Mouse (Mus musculus) thymus, adult 18-20 months (tissue): ENCODE data around the gene Aldh3b3.
"Not testable (repeated sequence)": the region's sequence is repeated elsewhere in the genome, so short reads cannot be mapped to it uniquely, and the experiment has no call there.

ENCODE experiments used
- DNase-seq, 2 experiments: peaks; one replicate each; pipeline ENCODE4 v3.0.0; 2022; ENCODE audit warnings: mixed read lengths in 2 of 2

The Aldh3b3 gene

DNA sequence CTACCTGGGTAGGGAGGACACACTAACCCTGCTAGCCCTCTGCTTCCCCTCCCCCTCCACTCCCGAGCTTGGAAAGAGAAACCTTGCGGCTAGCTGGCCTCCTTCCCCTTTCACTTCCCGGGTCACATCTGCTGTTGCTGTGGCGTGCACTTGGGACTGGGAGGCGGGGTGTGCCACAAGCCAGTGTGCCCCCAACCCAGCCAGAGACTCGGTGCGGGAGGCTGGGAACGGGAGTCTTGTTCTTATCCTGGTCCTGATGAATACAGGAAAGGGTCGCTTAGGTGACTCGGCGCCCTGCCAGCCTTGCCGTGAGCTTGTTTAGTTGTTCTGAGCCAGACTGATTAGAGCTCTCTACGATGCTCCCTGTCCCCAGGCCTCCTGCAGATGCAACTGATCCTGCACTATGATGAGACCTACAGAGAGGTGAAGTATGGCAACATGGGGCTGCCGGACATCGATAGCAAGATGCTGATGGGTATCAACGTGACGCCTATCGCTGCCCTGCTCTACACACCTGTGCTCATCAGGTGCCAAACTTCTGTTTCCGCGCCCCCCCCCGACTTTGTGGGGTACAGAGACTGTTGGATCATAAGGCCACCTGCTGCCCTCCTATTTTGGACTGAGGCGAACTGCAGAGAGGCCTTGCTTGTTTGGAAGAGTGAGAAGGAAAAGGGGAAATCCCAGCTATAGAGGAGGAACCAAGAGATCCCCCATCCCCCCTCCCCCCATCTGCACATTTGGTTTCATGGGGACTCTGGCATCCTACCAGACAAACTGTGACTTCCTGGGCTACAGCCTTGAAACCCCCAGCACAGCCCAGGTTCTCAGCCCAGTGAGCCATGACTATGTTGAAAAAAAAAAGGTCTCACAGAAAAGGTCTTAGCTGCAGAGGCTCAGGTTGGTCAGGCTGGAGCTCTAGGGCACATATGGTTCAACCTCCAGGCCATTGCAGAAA lies 22.3 kb upstream of the Aldh3b3 start:
- DNase-seq, result peak in 1 of 2 experiments; percentile 60

- DNase-seq, result no peak
Observed at GRCm38 (mm10) chr19:3942315-3942714, 16.1 kb upstream of the Aldh3b3 start.

GRCm38 (mm10) chr19:3942986-3943735 lies 15.3 kb upstream of the Aldh3b3 start:
- DNase-seq, result peak in 1 of 2 experiments; percentile 55

DNA sequence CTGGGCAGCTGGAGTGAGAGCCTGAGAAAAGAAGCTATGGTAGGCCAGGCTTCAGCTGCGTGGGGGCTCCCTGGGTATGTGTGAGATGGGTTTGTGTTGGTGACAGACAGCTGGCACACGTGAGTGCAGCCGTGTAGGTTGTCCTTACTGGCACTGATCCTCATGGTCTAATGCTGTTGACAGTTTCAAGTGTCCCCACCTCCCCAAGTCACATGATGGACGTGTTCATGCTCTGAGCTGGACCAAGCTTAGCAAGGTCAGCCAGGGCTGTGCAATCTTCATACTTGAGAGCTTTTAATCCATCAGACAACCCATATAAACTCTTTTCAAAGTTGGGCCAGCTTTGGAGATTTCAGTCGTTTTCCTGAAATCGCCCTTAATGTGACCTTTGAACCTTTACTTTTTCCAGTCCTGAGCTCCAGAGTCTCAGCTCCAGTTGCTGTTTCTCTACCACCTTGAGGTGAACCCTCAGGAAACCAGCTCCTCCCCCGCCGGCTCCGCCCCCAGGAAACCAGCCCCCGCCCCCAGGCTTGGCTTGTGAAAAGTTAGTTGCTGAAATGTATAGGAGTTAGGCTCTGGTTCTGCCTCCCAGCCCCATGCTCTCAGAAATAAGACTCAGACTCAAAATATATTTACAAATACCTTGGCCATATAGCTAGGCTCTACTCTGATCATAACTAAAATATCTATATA lies 12.4 kb upstream of the Aldh3b3 start:
- DNase-seq, result peak; percentile 45

DNA sequence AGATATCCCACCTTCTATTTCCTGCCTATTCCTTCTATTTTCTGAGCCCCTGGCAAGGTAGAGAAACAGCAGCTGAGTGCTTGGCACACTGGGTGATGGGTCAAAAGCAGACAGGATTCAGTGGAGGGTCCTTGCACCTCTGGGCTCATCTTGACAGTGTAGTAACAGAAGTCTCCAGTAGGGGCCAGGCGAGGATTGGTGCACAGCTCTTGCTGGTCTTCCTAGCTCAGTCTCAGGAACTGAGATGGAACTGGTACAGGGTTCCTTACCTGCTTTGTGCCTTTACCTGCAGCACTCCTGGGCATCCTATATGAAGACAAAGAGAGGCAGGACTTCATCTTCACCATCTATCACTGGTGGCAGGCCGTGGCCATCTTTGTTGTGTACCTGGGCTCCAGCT lies 11.7 kb upstream of the Aldh3b3 start:
- peak in 1 of 2 experiments; percentile 36 for DNase-seq

- no peak for DNase-seq
Observed at GRCm38 (mm10) chr19:3947813-3948212, 10.6 kb upstream of the Aldh3b3 start.

GRCm38 (mm10) chr19:3948546-3948945 lies 9.9 kb upstream of the Aldh3b3 start:
- no peak for DNase-seq

GRCm38 (mm10) chr19:3950331-3950730 lies 8.1 kb upstream of the Aldh3b3 start:
- no peak for DNase-seq

GRCm38 (mm10) chr19:3951461-3951860 lies 7.0 kb upstream of the Aldh3b3 start:
- DNase-seq, result no peak

DNA sequence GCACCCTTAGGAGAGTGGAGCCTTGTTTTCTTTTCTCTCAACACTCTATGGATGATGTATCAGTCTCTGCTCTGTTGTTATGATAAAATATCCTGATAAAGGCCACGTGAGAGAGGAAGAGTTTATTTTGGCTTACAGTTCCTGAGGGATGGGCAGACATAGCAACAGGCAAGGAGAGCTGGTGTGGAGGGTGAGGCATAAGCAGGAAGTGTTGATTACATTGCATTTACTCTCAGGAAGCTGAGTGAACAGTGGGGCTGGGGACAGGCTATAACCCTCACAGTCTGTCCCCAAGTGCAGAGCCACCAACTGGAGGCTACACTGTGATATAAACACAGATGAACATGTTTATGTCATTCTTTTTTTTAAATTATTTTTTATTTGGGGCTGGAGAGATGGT lies 6.3 kb upstream of the Aldh3b3 start:
- DNase-seq, result no peak

DNA sequence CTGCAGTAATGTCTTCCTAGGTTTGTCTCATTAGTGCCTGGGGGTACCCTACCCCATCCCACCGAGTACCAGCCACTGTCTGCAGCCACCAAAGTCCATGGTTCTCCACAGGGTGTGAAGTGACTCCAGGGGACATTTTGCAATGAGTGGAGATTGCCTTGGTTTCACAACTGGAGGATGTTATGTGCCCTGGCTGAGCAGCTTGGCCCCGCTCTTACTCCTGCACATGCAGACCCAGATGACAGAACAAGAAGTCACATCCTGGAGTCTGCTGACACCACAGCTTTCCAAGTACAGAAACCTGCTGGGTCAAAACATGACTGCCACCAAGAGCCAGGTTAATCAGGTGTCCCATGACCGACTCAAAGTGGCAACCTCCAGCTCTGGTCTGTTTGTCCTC lies 3.4 kb upstream of the Aldh3b3 start:
- DNase-seq, result no peak

DNA sequence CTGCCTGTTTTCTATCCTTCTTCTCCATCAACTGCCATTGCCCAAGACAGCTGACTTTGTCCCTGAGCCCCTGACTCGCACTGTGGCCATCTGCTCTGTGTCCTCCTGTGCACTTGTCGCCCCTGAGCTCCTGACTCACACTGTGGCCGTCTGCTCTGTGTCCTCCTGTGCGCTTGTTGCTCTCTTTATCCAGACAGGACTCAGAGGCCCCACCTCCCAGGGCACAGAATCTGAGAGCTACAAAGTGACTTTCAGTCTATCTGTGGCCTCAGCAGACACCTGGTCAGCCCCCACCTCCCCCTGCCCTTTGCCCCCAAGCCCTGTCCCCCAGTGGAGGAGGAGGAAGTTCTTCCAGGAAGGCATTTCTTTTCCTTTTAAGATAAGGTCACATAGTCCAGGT lies 2.6 kb upstream of the Aldh3b3 start:
- no peak for DNase-seq

DNA sequence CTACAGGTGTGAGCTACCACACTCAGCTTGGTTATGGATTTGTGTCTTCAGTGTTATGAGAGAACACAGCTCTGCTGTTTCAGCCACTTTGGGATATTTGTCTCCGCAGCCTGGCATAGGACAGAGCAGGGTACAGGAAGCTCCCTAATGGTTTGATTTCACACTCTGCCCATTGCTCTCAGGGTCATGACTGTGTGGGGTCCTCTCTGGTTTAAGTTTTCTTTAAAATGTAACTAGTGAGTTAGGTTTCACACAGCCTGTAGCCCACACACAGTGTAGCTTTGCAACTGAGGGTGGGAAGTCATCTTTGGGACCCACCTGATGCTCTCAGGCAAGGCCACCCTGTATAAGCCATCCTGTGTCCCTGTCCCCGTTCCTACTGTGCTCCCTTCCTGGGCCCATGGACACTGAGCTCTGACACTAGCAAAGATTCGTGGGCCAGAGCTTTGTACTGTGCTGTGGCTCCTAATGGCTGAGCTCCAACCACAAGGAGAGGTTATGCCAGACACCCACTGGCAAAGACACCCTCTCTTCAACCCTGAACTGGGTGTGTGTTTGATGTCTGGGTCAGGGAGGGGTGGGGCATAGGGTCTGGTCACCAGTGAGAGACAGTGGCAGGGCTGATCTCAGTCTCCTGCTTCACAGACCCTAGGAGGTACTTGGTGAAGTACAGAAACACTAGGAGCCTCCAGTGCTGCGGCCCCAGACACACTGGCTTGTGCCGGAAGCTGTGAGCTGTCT lies 979 bp upstream of the Aldh3b3 start:
- DNase-seq, result not testable (repeated sequence)

DNA sequence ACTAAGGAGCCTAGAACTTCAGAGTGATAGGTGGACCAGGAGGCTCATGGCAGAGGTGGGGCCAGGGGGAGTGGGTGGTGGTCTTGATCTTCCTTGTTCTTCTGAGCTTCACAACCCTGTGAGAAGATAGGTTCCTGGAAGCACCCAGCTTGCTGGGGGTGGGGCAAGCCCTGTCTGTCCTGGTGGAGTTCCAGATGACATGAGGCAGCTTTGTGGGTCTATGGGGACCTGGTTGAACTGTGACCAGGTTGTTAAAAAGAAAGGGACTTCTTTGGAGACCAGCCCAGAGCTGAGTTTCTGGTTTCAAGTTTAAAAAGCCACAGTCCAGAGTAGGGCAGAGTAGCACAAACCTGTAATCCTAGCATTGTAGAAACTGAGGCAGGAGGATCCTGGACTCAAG lies 585 bp downstream of the Aldh3b3 start:
- no peak for DNase-seq

DNA sequence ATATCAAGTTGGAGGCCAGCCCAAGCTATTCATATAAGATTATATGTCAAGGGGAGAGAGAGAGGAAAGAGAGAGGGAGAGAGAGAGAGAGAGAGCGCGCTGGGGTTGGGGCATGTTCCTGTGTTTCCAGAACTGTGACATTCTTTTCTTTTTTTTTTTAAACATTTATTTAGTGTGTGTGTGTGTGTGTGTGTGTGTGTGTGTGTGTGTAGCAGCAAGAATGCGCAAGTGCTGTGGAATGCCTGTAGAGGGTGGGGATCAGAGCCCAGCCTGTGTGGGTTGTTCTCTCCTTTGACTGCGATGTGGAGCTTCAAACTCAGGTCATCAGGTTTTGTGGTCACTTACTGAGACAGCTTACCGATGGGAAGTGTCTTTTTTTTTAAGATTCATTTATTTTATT lies 1.8 kb downstream of the Aldh3b3 start:
- no peak for DNase-seq

- not testable (repeated sequence) for DNase-seq
Observed at GRCm38 (mm10) chr19:3961805-3962204, 3.4 kb downstream of the Aldh3b3 start.

DNA sequence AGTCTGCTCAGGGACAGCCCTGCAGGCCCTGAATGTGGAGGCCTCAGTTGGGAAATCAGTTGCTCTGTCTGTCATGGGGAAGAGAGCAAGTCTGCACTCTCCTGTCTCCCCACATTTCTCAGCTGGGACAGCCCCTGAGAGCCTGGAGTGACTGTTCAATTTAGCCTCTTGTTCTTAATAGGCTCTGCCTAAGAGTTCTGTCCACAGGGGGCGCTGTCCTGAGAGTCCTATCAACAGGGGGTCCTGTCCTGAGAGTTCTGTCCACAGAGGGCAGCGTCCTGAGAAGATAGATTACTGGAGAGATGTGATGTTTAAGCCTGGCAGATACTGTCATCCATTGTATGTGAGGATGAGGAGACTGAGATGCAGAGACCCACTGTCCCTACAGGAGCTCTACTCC lies 4.0 kb downstream of the Aldh3b3 start:
- no peak for DNase-seq

DNA sequence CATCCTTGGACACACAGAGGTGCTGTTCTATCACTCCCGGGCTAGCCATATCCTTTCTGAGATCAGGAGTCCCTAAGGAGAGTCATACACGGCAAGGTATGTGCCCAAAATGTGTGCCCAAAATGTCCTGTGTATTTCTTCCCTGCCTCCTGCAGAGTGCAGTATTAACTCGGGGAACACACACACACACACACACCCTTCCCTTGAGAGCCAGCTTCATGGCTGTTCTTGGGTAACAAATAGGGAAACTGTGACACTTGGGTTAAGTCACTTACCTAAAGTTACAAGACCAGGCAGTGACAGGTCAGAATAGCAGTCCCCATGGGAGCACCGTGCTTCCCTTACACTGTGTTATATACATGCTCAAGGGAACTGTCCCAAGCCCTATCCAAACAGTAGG lies 5.6 kb downstream of the Aldh3b3 start:
- no peak for DNase-seq

DNA sequence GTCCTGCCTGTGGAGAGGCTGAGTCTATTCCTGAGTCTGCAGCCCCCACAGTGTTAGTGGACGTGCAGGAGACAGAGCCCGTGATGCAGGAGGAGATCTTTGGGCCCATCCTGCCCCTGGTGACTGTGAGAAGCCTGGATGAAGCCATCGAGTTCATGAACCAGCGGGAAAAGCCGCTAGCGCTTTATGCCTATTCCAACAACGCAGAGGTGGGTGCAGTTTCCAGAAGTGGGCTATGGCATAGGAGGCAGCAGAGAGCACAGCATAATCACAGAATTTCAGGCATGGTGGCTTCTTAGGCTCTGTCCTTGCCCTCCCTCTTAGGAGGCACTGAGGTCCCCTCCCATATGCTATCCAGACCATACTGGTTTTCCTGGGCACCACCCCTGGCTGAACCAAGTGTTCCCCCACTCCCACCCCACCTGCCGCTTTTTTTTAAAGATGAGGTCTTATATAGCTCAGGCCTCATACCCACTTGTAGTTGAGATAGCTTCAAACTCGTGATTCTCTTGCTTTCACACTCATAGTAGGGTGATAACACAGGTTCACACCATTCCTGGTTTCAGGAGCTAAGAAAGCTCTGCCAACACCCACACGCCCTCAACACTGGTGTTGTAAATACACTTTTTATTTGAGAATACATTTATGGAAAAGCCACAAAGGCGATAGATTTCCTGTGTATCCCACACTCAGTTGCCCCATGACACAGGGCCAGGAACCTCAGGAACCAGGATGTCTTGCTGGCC lies 8.1 kb downstream of the Aldh3b3 start:
- no peak for DNase-seq

- no peak for DNase-seq
Observed at GRCm38 (mm10) chr19:3967258-3967657, 8.8 kb downstream of the Aldh3b3 start.

DNA sequence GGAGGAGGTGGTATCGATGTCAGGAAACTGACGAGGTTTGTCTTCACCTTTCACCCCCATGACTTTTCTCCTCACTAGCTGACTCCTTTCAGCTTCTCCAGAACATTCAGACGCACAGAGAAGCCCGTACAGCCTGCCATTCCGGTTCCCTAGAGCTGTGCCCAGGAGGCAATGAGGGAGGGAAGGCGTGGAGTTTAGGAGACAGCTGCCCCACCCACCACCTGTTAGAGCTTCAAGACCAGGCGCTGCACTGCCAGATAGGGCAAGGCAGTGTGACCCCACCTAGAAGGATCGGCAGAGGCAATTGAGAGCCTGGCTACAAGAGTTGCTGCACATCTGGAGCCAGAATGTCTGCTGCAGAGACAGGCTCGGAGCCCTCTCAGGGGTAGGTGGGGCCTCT lies 13.8 kb downstream of the Aldh3b3 start, which contains the start of gene Aldh3b2:
Aldh3b2 (plus strand) TSS at position 100 of the 400 bp plus-strand sequence.
- DNase-seq, result no peak

DNA sequence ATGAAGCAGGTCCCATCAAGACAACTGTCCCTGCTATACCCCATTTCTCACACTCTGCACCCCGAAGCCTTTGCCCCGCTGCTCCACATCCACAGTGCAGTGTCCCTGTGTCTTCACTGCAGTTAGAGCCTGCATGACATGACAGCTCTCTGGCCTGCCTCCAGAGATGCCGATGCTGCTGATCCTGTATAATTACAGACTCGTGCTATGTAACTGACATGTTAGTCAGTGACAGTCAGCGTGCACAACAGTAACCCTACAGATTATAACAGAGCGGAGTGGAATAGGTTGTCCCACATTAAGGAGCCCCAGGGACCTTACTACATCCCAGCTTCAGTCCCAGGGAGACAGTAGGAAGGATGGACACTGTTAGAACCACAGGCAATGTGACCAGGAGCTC lies 16.2 kb downstream of the Aldh3b3 start:
- not testable (repeated sequence) for DNase-seq
